Mouse (Mus musculus): Measurements from ENCODE around the gene Vps11.

DNA sequence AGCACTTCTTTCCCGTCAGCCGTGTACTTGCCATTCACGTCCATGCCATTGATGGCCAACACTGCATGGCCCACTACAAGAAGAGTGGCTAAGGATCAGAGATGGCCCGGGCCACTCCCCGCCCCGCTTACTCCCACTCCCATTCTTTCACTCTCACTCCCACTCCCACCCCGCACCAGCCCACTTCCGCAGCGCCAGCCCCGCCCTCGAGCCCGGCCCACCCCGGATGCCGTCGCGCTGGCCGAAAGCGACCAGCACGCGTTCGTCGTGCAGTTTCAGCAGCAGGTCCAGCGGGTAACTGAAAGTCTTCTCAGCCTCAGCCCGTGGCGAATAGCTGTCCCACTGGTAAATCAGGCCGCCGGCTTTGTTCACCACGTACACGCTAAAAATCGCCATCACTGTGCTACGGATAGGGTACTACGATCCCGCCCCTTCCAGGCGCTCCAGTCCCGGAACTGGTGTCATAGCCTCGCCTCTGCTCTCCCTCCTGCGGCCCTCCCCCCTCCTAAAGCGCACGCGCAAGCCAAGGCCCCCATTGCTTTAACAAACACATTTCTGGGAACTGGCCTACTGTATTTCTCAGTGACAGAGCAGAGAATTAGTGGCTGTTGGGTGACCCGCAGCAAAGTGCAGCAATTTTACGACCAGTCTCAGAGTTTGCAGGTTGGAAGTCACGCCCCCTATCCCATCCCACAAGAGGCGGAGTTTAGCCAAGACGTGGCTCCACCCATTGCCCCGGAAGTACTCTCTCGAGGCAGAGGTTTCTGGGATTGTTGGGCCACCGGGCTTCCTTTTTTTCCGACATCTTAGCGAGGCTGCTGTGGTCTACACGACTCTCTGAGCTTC lies 45.7 kb upstream of the Vps11 start, which contains the start of the genes Rps25 and Trappc4:
- TF ChIP-seq CTCF (IDR thresholded peaks at IDR 0.05) = no peak
- no peak for TF ChIP-seq EP300 (IDR thresholded peaks at IDR 0.05)

Data from lung, postnatal 0 days (tissue).